Mouse (Mus musculus) heart, adult 9 months (tissue): ENCODE measurements around the gene Ahdc1.

Experiments used
- DNase-seq, 2 experiments: peaks; one replicate each; pipeline ENCODE4 v3.0.0; 2022; ENCODE audit warnings: low spot score in 2 of 2

Gene Ahdc1

DNA sequence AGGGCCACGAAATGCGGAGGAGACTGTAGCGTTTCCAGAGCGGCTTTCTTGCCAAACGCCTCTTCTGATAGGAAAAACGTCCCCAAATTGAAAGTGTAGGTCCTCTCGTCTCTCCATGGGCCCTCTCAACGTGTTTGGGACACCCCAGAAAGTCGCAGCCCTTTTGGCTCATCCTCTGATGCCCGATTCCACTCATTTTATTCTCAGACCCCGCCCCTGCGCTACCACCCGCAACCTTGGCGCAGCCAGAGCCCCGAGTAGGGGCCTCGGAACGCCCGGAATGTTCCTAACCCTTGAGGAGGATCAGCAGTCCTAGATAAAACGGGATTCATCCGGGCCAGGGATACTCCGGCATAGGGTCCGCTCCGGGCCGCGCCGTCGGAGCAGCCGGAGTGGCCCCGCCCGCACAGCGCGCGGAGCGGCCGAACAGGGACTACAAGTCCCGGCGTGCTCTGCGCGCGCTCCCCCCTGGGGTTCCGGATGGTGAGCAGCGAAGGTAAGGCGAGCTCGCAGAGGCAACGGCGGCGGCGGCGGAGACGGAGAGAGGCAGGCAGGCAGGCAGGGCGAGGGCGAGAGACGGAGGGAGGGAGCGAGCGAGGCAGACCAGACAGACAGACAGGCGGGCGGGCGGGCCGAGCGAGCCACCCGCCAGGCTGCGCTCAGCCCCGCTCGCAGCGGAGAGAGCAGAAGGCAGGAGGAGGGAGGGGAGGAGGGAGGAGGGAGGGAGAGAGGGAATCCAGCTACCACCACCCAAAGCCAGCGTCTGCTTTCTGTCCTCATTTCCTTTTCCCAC, at the start of gene Ahdc1:
TSS of gene Ahdc1 (plus strand) at position 233 of the 793 bp plus-strand sequence.
- peak; percentile 89 to 90 for DNase-seq

DNA sequence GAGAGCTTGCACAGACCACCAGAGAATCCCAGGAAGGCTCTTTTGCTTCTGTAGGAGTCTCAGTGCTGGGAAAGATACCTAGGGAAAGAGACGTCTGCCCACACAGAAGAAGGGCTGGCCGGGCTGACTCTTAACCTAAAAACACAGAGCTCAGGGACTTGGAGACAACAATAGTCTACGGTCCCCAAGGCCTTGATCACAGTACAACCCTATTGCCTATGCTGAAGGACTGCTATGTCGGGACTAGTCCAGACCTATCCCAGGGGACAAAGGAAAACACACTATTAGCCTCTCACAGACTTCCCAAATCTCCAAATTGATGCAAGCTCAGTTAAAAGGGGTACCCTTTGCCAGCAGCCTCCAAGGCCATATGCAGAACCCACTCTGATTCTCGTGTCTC, 49.2 kb upstream of the Ahdc1 start:
- DNase-seq = no peak

DNA sequence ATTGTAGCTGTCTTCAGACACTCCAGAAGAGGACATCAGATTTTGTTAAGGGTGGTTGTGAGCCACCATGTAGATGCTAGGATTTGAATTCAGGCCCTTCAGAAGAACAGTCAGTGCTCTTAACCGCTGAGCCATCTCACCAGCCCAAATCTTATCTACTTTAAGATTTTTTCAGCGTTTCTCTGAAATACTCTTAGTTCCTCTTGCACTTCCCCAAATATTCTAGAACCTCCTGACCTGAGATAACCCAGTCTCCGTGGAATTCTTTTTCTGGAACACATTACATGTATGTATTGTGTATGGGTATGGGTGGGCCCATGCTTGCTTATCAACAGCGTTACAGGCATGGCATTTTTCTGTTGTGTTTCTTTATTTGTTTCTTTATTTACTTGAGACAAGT, 48.4 kb upstream of the Ahdc1 start:
- no peak for DNase-seq

DNA sequence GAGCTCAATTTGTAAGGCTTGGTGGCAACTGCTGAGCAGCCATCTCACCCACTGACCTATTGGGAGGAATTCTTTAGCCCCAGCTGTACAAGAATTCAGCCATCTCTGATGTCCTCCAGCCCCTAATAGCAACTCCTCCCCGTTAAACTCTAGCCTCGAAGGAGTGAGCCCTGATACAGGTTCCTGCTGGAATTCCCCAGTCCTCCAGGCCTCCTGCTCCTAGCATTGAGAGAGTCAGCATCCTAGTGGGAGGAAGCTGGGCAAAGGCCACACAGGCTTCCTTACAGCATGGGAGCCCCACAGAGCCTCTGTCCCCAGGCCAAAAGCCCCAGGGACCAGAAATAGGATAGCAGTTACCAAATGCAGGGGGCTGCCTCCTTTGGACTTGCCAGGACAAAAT, 47.6 kb upstream of the Ahdc1 start:
- DNase-seq = no peak

DNA sequence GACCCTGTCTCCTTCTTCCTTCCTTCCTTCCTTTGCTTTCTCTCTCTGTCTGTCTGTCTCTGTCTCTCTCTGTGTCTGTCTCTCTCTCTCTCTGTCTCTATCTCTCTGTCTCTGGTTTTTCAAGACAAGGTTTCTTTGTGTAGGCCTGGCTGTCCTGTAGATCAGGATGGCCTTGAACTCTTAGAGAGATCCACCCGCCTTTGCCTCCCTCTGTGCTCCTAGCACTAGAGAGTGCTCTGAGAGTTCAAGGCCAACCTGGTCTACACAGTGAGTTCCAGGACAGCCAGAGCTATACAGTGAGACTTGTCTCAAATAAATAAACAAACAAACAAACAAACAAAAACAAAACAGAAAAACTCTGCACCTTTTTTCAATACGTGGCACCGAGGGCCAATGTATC, 47.0 kb upstream of the Ahdc1 start:
- DNase-seq = no peak

DNA sequence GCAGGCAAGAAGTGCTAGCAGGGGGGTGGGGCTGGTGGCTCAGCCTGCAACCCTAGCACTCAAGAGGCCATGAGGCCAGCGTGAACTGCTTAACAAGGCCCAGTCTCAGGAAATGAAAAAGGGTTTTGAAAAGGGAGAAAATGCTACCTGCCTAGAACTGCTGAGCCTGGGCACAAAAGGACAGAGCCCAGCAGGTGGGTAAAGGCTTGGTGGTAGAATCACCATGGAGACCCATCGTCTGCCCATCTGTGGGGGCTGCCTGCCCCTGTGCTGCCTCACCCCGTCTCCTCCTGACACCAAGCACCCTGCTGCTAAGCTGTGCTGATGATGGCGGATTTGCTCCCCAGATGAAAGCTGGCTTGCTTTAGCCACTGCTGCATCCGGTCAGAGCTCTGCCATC, 46.6 kb upstream of the Ahdc1 start:
- no peak for DNase-seq

DNA sequence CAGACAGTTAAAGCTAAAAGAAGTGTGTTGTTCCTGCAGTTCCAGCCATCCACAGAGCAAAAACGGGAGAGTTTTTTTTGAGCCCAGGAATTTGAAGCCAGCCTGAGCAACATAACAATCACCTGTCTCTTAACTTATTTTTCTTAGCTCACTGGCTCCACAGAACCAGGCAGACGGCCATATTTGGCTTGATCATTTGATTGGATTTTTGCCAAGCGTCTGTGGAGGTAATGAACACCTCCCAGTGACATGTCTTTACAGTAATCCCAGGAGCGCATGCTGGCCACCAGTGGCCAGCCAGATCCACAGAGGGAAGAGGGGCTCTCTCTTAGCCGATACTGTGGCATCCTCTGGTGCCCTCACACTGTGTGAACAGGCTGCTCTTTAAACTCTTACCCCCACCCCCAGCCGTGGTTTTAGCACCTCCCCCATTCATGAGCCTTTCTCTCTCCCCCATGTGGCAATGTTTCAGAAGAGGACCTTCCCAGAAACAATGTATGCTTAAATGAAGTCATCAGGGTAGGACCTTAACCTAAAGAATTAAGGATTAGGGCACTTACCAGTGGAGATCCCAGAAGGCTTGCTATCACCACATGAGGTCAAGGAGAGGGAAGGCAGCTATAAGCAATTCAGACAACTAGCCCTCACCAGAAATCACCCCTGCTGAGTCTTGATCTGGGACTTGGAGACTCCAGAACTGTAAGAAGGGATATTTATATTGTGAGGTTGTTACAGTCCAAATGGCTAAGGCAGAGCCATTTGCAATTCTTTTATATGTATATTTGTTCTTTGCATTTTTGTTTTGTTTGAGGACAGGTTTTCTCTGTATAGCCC, 42.7 kb upstream of the Ahdc1 start:
- no peak for DNase-seq

DNA sequence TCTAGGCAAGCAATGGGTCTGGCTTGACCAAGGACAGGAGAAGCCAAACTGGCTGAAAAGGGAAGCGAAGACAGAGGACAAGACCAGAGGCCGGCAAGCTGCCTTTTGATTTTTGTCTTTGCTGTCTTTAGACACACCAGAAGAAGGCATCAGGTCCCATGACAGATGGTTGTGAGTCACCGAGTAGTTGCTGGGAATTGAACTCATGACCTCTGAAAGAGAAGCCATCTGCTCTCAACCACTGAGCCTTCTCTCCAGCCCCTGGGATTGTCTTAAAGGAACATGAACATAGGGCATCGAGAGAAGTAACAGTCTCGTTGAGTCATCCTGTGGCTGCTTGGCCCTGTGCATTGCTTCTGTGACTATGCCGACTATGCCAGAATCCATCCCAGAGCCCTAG, 39.5 kb upstream of the Ahdc1 start:
- DNase-seq = no peak

DNA sequence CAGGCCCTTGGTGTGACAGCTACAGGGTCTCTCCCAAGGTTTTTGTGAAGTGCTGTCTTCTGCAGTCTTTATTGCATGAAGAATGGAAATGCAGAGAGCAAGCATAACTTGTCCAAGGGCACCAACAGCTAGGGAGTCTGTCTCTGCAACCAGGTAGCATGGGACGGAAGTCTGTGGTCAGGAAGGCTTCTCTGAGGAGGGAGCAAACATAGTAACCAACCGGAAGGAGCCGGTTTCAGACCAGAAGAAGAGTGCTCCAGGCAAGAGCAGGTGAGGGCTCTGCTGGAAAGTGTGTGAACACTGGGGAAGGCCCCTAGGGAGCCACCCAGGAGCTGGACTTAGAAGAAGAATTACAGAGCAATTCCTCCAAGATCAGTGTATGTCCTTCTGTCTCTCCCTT, 39.0 kb upstream of the Ahdc1 start:
- no peak for DNase-seq

DNA sequence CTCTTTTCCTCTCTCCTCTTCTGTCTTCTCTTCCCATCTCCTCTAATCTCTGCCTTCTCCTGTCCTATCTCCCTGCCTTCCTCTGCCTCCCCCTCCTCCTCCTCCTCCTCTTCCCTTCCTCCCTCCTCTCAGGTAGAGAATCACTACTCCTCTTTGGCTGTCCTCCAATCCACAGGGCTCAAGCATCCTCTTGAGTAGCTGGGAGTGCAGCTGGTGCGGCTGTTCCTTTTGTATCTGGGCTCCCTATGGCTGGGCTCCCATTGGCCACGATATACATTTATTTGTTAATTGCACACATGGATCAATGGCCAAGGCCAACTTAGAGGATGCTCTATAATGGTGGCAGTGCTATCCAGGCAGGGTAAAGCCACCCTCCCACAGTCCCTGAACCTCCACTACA, 38.5 kb upstream of the Ahdc1 start:
- no peak for DNase-seq

DNA sequence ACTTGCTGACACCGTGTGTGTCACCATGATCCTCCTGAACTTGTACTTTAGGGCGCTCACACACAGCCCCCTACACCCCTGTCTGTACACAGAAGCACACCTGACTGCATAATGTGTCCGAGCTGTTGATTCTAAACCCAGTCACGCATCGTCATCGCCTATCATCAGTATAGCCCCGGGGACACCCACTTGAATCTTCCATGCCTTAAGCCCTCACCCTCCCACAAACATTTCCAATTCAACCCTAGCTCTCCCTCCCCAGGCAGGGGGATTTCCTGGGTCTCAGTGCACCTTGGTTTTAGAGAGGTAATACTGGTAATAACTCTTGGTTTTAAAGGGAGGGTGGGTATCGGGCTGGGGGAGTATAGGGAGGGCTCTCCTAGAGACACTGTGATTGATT, 37.9 kb upstream of the Ahdc1 start:
- no peak for DNase-seq

DNA sequence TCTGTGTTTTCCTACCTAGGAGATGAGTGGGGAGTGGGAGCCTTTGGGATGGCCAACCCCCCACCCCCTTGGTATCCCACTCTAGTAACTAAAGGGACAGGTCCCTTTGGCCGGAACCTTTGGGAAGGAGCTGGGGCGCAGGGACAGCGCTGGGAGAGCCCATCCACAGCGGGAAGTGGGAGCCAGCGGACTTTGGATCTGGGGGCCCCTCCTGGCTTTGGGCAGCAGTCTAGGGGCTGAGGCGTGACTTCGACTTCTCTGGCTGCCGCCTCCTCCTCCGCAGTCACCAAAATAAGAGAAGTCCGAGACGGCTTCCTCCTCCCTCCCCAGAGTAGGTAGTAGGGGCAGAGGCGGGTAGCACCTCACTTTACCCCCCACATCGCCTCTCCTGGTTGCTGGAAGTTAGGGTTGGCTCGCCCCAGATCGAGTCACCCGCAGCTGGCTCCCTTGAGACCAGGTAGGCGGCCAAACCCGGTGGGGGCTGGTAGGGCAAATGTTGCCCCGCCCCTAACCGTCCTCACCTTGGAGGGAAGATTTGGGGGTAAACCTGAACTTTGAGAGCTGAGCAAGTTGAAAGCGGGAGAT, 37.2 kb upstream of the Ahdc1 start, which contains the start of gene Fgr:
TSS of gene Fgr (plus strand) at position 282 of the 585 bp plus-strand sequence.
- no peak for DNase-seq

DNA sequence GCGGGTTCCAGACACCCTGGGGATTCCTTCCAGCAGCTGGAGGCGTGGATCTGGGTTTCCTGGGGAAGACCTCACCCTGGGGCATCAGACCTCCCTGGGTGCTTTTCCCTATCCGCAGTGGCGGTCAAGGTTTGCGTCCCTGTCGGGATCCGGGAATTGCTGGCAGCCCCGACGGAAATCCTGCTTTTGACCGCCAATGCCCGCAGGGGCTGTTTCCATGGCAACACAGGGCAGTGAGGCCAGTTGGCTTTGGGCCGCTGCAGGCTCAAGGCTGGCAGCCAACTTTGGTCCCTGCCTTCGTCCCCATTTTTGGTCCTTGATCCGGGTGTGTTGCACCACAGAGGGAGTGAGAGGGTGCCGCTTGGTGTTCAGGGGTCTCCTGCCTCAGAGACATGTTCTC, 36.2 kb upstream of the Ahdc1 start:
- peak; percentile 67 to 77 for DNase-seq

DNA sequence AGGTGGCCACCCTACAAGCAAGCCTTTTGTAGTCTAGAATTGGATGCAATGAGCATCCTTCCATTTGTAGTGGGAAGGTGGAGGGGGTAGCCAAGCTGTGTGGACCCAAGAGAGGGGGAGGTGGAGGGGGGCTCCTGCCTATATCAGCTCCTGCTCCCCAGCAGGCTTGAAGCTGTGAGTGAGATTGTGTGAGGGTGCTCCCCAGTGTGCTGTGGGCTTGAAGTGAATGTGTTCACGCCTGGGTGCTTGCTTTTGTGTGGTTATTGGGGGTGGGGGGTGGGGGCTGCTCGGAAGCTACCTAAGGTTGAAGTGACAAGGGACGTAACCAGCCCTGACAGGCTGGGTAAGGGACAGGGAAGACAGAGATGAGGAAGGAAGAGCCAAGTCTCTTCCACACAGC, 35.3 kb upstream of the Ahdc1 start:
- no peak for DNase-seq

DNA sequence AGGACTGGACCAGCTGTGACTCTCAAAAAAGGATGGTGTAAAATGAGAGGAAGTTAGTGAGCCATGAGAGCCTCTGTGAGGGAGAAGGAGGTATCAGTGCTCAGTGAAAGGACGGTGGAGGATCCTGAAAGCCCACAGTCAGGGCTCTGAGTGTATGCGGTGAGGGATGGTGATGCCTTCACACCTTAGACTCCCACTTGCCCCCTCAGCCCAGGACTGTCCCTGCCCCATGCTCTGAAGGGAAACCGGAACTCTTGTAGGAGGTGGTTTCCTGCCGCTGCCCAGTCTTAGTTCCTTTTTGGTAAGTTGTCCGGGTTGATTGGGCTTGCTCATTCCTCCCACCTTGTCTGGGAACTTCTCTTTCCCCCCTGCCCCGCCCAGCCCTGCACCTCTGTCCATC, 34.3 kb upstream of the Ahdc1 start:
- DNase-seq = no peak

DNA sequence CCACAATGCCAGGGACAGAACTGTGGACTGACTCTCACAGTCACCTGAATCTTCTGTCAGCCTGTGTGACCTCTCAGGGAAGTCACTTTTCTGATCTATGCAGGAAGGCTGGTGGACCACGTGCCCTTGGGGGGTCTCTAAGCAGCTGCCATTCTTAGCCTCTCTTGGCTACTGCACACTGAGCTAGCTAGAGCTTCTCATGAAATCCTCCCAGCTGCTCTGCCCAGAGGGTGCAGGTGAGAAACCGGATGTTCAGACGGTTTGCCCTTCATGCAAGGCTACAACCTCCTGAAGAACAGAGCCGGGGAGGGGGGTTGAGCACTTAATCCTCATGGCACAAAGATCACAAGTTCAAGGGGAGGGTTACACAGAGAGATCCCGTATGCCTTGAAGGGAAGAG, 33.5 kb upstream of the Ahdc1 start:
- DNase-seq = no peak

DNA sequence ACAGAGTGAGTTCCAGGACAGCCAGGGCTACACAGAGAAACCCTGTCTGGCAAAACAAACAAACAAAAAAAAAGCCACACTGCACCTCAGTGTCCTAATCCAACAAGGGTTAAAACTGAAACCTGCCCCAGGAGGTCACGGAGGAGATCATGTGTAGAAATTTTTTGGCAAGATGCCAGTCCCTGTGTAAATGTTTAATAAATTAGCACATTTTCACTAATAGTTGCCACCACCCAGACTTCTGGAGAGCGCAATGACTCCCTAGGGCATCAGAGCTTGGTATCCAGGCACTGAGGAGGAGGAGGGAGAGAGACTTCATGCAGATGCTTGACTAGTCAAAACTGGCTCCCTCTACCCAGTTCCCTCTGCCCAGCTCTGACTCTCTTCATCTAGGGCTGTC, 31.9 kb upstream of the Ahdc1 start:
- no peak for DNase-seq

DNA sequence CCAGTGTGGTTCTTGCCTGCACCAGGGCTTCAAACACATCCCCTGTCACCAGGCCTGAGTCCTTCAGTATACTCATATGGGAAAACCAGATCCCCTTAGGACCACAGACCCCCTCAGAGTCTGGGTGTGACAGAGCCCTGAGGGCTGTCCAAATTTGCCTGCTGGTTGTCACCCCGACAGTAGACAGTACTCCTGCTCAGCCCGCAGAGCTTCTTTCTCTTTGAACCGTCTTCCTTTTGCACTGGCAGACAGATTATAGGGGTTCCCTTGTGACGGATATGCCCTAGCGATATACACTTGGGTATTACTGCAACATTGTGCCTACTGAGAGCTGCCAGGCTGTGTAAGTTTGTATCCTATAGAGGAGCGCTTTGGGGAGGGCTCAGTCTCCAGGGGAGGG, 29.4 kb upstream of the Ahdc1 start:
- no peak for DNase-seq

DNA sequence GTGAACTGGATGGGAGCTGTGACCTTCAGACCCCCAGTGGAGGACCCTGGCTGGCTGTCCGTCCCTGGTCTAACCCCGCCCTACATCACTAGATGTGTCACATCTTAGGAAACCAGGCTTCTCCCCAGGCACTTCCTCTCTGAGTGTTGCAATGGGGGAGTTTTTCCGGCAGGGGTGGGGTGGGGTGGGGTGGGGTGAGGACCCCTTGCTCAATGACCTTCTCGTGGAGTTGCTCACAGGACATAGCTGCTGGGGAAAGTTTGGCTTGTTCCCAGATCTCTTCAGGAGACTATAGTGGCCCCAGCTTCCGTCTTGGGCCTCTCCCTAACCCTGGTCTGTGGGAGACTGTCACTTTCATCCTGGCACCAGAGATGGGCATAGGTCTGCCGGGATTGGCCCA, 28.1 kb upstream of the Ahdc1 start:
- DNase-seq = no peak

DNA sequence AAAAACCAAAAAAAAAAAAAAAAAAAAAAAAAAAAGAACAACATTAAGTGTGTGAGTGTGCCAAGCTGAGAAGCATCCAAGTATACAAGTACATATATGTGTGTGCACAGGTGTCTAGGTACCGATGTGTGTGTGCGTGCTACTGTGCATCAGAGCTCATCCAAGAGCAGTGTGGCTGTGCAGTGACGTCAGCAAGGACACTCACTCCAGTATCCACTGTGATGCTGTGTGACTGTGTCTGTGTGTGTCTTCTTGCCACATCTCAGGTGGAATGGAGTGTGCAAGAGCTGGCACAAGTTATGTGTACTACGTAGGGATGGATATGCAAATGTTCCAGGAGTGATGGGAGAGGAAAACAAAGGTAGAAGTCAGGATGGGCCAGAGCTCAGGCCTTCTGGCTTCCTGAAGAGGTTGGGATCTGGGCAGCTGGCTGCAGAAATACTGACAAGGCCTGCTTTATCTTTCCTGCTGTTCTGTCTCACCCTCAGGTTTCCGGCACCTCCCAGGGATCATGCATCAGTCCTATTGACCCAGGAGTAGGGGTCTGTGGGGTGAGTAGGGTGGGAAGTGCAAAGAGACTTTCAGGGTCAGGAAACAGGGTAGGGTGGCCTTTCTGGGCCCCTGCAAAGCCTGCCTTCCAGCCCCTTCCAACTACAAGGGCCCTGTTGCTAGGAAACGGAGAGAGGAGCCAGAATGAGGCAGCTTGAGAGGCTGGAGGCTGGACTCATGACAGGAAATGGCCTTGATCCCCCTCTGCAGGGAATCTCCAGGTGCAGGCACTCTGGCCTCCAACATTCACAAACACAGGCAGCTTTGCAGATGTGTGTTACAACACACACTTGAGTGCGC, 27.2 kb upstream of the Ahdc1 start:
- DNase-seq = no peak

DNA sequence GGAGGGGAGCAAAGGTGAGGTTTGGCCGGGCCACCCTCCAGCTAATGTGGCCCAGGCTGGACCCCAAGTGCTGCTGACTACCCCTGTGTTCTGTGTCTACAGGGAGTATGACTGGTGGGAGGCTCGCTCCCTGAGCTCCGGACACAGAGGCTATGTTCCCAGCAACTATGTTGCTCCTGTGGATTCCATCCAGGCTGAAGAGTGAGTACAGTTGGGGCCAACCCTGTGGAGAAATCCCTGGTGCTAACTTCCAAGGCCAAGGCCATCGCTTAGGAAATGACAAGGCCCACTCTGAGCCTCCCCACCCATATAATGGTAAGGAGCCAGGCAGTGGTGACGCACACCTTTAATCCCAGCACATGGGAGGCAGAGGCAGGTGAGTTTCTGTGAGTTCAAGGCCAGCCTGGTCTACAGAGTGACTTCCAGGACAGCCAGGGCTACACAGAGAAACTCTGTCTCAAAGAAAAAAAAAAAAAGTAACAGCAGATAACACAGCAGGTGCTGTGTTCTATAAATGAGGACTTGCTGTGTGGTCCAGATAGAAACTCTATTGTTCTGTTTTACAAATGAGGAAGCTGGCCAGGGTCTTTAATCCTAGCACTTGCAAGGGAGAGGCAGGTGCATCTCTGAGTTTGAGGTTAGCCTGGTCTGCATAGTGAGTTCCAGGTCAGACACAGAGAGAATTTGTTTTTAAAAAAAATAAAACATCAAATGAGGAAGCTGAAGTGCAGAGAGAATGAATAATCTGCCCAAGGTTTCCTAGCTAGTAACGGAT, 22.3 kb upstream of the Ahdc1 start:
- DNase-seq = no peak
